Mouse (Mus musculus) cortical plate, adult 2 months (tissue): ENCODE measurements around the gene Slc47a2.

ENCODE experiments used
- CTCF ChIP-seq: fragments of 200-500 bp; IDR thresholded peaks from 2 replicates; pipeline ENCODE4 v1.5.1; 2011; ENCODE audit warnings: mild to moderate bottlenecking, control low read depth, low read length; ENCODE audit not compliant: insufficient read depth; ENCODE audit errors: extremely low read depth
- POLR2A ChIP-seq: fragments of 200-500 bp; IDR thresholded peaks from 2 replicates; pipeline ENCODE4 v1.6.1; 2011; ENCODE audit warnings: mild to moderate bottlenecking, low read length, control low read depth; ENCODE audit not compliant: insufficient read depth; ENCODE audit errors: extremely low read depth

DNA sequence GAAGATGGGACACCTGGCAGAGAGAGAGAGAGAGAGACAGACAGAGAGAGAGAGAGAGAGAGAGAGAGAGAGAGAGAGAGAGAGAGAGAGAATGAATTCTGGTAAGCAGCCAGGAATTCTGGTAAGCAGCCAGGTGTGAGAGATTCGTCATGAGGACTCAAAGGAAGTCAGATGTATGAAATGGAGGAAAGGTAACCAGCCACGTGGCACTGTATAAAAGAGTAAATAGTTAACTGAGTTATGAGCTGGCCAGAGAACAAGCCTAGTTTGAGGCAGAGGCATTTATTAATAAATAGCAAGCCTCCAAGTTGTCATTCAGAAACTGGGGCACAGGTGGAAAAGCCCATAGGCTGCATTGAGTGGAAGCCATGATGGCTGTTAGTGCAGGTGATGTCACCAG is 44.8 kb downstream of the Slc47a2 start:
- TF ChIP-seq CTCF (no peak), POLR2A (no peak)
